Mouse (Mus musculus) heart, postnatal 0 days (tissue): ENCODE data around the gene Nova2. TPM values are rescaled to one million over a fixed set of nuclear protein-coding genes. Genes with fewer than 3 reads are reported as not detected.

ENCODE experiments used
- ATAC-seq: fragments of 200-750 bp; cut with Nextera tagmentation; 2 replicates; pipeline ENCODE4 v1.8.0; 2017; ENCODE audit warnings: low read depth, moderate number of reproducible peaks, moderate library complexity; ENCODE audit not compliant: insufficient read depth
- DNase-seq: peaks from one replicate; pipeline ENCODE4 v3.0.0-alpha.2; 2016; ENCODE audit warnings: low spot score
- H3K27ac ChIP-seq: fragments of 300-500 bp; sonication (generic); 2 replicates; pipeline ENCODE4 v1.5.1; 2014; ENCODE audit warnings: low read depth, mild to moderate bottlenecking
- H3K27me3 ChIP-seq: fragments of 300-500 bp; sonication (generic); 2 replicates; pipeline ENCODE4 v1.6.1; 2014; ENCODE audit warnings: low read length, mixed read lengths; ENCODE audit not compliant: control insufficient read depth, insufficient read depth
- H3K36me3 ChIP-seq: fragments of 300-500 bp; sonication (generic); replicated peaks from 2 replicates; pipeline ENCODE4 v1.6.1; 2014; ENCODE audit warnings: low read length, mixed read lengths; ENCODE audit not compliant: control insufficient read depth, insufficient read depth
- H3K4me1 ChIP-seq: fragments of 300-500 bp; sonication (generic); 2 replicates; pipeline ENCODE4 v1.6.1; 2014; ENCODE audit warnings: antibody characterized with exemption; ENCODE audit not compliant: control insufficient read depth, insufficient read depth
- H3K4me2 ChIP-seq: fragments of 300-500 bp; sonication (generic); 2 replicates; pipeline ENCODE4 v1.6.1; 2014; ENCODE audit warnings: low read depth, mild to moderate bottlenecking, low read length, moderate library complexity
- H3K4me3 ChIP-seq: fragments of 300-500 bp; sonication (generic); 2 replicates; pipeline ENCODE4 v1.5.1; 2014; ENCODE audit warnings: low read depth, low read length
- H3K9ac ChIP-seq: fragments of 300-500 bp; sonication (generic); replicated peaks from 2 replicates; pipeline ENCODE4 v1.6.1; 2014; ENCODE audit warnings: low read depth, low read length, mixed read lengths
- H3K9me3 ChIP-seq: fragments of 300-500 bp; sonication (generic); replicated peaks from 2 replicates; pipeline ENCODE4 v1.6.1; 2016; ENCODE audit warnings: low read length; ENCODE audit not compliant: control insufficient read depth
- CTCF ChIP-seq: IDR thresholded peaks from 2 replicates; pipeline ENCODE4 v1.5.1; 2016; ENCODE audit warnings: antibody characterized with exemption, control low read depth, low read depth
- EP300 ChIP-seq: IDR thresholded peaks from 2 replicates; pipeline ENCODE4 v1.6.1; 2016; ENCODE audit warnings: antibody characterized with exemption, low read depth
- WGBS: fragments of 180-500 bp; shearing (Covaris S2); extraction: QIAGEN DNeasy Blood & Tissue Kit; methylation state at CpG from one replicate; pipeline ENCODE4 v1.1.7; 2014; 5-methylcytosine and 5-hydroxymethylcytosine counted together
- polyA plus RNA-seq: library from polyadenylated mRNA; unstranded; fragments of >200 nt; fragmentation: Nextera tagmentation; extraction: Ambion mirVana; gene quantifications from 2 replicates; pipeline ENCODE4 v1.2.1, GENCODE M21; 2015
- total RNA-seq: library from RNA; depleted of rRNA; stranded (reverse); fragments of >200 nt; gene quantifications from 2 replicates; pipeline ENCODE4 v1.2.3, GENCODE M21; 2014; ENCODE audit warnings: low replicate concordance

Nova2 gene
- total and polyA plus RNA-seq, 2 experiments from 2014 or later = 0.41 to 0.61 TPM

GRCm38 (mm10) chr7:18958384-18958766 is 32.7 kb downstream of the Nova2 start:
- Histone ChIP-seq H3K9ac (peak overlapping the region; percentile 46; the same call in 1 of the 2 replicates), H3K36me3 (no peaks in the 10 kb centered on the region), H3K4me3 (peak overlapping the region; percentile 60), H3K27me3 (peaks cover 42% of the 10 kb centered on the region), H3K4me2 (peak overlapping the region; percentile 92), H3K9me3 (no peaks in the 10 kb centered on the region), H3K27ac (peak overlapping the region; percentile 12; the same call in 1 of the 2 replicates), H3K4me1 (peaks cover 8% of the 10 kb centered on the region; the same call in 1 of the 2 replicates)
- WGBS = 3% methylated on average over 21 of the region's 21 CpGs
- ATAC-seq = peak; percentile 10; the same call in 1 of the 2 replicates
- TF ChIP-seq EP300 = no peak
- no peak for DNase-seq

DNA sequence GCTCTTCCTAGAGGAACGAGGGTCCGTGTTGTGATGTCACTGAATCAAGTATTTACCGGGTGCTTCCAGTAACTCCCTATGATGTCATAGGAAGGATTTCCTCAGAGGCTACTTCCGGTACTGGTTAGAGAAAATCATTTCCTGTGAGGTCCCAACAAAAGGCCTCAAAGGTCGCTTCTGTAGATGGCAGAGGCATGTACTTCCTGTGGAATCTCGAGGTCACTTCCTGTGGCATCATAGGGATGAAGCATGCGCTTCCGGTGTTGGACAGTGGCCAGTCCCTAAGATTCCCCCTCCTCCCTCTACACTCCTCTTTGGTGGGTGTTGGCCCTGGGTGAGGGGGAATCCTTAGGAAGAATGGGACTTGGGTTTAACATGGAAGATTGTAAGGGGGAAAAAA is 33.8 kb downstream of the Nova2 start:
- no peak overlapping the region for H3K4me3 ChIP-seq
- DNase-seq = peak; percentile 49
- peak overlapping the region; percentile 67 for H3K27ac ChIP-seq
- no peak overlapping the region for H3K4me2 ChIP-seq
- H3K27me3 ChIP-seq = peaks cover 53% of the 10 kb centered on the region
- TF ChIP-seq EP300 (peak; percentile 82), CTCF (no peak)
- WGBS = 41% methylated on average over 8 of the region's 8 CpGs
- H3K9me3 ChIP-seq = no peaks in the 10 kb centered on the region
- peak; percentile 37 for ATAC-seq
- no peaks in the 10 kb centered on the region for H3K36me3 ChIP-seq
- H3K9ac ChIP-seq = no peak overlapping the region
- H3K4me1 ChIP-seq = peaks cover 8% of the 10 kb centered on the region; the same call in 1 of the 2 replicates

GRCm38 (mm10) chr7:18962171-18962792 is 36.6 kb downstream of the Nova2 start:
- ATAC-seq (no peak), DNase-seq (no peak)
- peaks cover 5% of the 10 kb centered on the region; the same call in 1 of the 2 replicates for H3K4me1 ChIP-seq
- no peak overlapping the region for H3K9ac ChIP-seq
- peak overlapping the region; percentile 5; the same call in 1 of the 2 replicates for H3K4me2 ChIP-seq
- 0 out of 2 replicates have a peak overlapping the region, but pooled peaks have one; percentile 8 for H3K4me3 ChIP-seq
- H3K27ac ChIP-seq = no peak overlapping the region
- H3K27me3 ChIP-seq = peaks cover 68% of the 10 kb centered on the region
- TF ChIP-seq EP300 = no peak
- TF ChIP-seq CTCF = no peak
- no peaks in the 10 kb centered on the region for H3K36me3 ChIP-seq
- no peaks in the 10 kb centered on the region for H3K9me3 ChIP-seq
- WGBS = 7% methylated on average over 17 of the region's 17 CpGs

DNA sequence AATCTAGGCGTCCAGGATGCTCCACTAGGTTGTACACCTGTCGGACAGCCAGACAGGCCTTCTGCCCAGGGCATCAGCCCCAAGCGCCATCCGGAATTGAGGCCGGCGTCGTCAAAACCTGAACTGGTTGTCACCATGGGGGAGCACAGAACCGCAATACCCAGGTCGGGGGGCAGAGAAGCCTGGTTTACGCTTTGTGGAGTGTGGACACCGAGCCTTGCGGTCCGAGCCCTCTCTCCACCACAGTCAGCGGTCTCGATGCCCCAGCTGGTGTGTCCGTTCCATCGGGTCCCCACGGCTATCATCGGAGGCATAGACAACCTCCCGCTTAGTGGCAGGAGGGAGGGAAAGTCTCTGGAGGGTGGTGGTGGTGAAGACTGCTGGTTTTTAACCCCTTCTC is 37.1 kb downstream of the Nova2 start:
- no peak for TF ChIP-seq CTCF
- no peak for TF ChIP-seq EP300
- DNase-seq = no peak
- Histone ChIP-seq H3K4me1 (0 out of 2 replicates have a peak, but pooled peaks cover under 1% of the 10 kb centered on the region), H3K4me3 (0 out of 2 replicates have a peak overlapping the region, but pooled peaks have one; percentile 8), H3K9ac (no peak overlapping the region), H3K27ac (no peak overlapping the region), H3K27me3 (peaks cover 68% of the 10 kb centered on the region), H3K4me2 (peak overlapping the region; percentile 5; the same call in 1 of the 2 replicates), H3K9me3 (no peaks in the 10 kb centered on the region), H3K36me3 (no peaks in the 10 kb centered on the region)
- 5% methylated on average over 20 of the region's 20 CpGs for WGBS
- ATAC-seq = no peak

DNA sequence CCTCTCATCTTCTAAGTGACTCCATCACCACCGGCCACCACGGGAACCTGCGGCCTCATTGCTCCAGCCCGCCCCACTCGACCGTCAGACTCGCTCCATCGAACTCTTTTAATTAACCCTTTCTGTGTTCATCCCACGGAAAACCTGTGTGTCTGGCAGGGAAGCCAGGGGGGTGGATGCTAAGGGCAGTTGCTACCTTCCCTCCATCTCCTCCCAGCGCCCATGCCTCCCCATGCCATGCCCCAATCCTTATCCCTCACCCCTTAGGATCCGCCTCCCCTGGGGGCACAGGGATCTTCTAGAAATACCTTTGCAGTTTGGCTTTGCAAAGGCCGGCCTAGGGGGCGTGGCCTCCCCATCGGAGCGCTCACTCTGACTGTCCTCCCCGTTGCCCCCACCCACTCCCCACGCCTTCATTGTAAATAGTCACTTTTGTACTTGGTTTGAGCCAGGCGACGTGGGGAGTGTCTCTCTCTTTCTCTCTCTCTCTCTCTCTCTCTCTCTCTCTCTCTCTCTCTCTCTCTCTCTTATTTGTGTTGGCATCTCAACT is 37.7 kb downstream of the Nova2 start:
- DNase-seq (no peak), ATAC-seq (no peak)
- H3K4me2 ChIP-seq = no peak overlapping the region
- TF ChIP-seq CTCF = no peak
- TF ChIP-seq EP300 = no peak
- H3K27me3 ChIP-seq = peaks cover 68% of the 10 kb centered on the region
- H3K4me1 ChIP-seq = no peaks in the 10 kb centered on the region
- no peaks in the 10 kb centered on the region for H3K9me3 ChIP-seq
- H3K4me3 ChIP-seq = no peak overlapping the region
- no peaks in the 10 kb centered on the region for H3K36me3 ChIP-seq
- 3% methylated on average over 19 of the region's 19 CpGs for WGBS
- H3K9ac ChIP-seq = no peak overlapping the region
- no peak overlapping the region for H3K27ac ChIP-seq
